Mouse (Mus musculus): ENCODE measurements around the gene Pcsk2.

DNA sequence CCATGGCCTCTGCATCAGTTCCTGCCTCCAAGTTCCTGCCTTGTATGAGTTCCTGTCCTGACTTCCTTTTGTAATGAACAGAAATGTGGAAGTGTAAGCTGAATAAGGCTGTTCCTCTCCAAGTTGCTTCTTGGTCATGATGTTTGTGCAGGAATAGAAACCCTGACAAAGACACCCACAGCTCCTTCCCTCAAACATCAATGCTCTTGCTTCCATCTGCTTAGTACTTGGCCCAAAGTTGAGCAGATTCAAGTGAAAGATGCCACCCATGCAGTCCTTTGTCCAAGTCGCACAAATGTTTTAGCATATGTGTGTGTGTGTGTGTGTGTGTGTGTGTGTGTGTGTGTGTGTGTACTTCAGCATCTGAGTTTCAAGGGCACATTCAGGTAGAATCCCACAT lies 97.3 kb downstream of the Pcsk2 start:
- TF ChIP-seq POLR2A (IDR thresholded peaks at IDR 0.05; ENCODE audit: borderline replicate concordance, extremely low read depth, low read depth, low read length) (no peak), CTCF (IDR thresholded peaks at IDR 0.05; ENCODE audit: insufficient read depth, low read length) (no peak)

Data from lung, adult 2 months (tissue).